Mouse (Mus musculus): ENCODE measurements around the gene Rgs9bp. TPM values are rescaled to one million over a fixed set of nuclear protein-coding genes. Genes with fewer than 3 reads are reported as not detected.

Rgs9bp gene
- polyA plus RNA-seq (2015; fragmentation: Nextera tagmentation; extraction: Ambion mirVana), result 0.07 and 0.08 TPM in 2 replicates

DNA sequence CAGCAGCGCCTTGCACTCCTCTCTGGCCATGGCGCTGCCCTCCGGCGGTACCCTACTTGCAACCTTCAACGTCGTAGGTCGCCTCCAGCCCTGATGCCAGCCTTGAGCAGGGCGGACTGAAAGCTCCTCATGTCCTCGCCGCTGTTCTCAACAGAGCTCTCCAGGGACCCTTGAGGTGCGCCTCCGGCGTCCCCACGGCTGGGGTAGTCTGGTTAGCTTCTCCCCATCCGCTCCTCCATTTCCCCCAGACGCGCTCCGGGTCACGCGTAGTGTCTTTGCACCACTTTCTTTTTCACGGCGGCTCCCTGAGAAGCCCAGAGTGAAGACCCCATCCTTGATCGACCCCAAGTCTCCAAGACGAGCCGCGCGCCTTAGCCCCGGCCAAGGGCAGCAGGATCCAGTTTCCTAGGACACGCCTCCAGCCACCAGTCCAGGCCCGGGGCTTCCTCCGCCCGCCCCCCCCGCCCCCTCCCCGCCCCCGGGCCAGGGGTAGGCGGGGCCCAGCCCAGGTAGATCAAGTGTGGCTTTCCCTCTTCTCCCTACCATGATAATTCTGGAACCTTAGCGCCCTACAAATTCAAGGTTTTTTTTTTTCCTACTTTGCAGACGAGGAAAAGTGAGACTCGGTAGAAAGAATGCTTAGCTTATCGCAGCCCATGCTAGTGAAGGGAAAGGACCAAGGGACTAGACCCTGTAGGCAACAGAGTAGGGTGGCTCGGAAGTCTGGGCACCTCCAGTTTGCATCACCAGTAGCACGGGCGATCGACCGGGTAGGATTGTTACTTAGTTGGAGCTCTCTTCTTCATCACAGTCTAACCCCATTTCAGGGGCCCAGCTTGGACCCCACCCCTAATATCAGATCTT is at the start of gene Rgs9bp:
Gene Rgs9bp, minus strand, starts transcription at position 392 of the 864 bp plus-strand sequence.
- peak; percentile 50 for DNase-seq (ENCODE audit: low spot score)

DNA sequence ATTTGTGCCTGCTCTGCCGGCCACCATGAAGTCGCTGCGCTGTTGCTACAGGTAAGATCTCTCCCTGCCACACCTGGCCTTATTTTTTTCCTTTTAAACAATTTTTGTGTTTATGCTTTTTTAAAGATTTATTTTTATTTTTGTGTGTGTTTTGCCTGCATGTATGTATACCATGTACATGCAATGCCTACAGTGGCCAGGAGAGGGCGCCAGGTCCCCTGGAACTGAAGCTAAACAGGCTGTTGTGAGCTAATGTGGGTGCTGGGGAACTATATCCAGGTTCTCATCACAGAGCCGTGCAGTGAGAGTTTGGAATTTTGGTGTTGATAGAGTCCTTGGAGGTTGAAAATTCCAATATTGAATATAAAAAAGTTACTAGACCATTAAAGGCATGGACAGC is 43.1 kb upstream of the Rgs9bp start:
- peak; percentile 29 for DNase-seq (ENCODE audit: low spot score)

GRCm38 (mm10) chr7:35627371-35627770 is 42.0 kb upstream of the Rgs9bp start:
- no peak for DNase-seq (ENCODE audit: low spot score)

DNA sequence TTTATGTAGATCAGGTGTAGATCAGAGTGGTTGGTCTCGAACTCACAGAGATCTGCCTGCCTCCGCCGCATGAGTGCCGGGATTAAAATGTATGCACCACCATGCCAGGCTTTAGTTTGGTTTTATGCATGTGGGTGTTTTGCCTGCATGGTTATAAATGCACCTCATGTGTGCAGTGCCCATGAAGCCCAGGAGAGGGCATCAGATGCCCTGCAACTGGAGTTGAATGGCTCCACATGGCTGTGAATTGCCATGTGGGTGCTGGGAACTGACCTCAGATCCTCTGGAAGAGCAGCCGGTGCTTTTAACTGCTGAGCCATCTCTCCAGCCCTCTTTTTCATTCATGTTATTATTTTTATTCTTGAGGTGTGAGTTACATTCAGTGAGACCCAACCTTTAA is 40.7 kb upstream of the Rgs9bp start:
- DNase-seq (ENCODE audit: low spot score), result no peak

- DNase-seq (ENCODE audit: low spot score), result no peak
These were observed 37.2 kb upstream of the Rgs9bp start for GRCm38 (mm10) chr7:35622626-35623025.

- DNase-seq (ENCODE audit: low spot score), result no peak
These were observed 32.1 kb upstream of the Rgs9bp start for GRCm38 (mm10) chr7:35617513-35617912.

DNA sequence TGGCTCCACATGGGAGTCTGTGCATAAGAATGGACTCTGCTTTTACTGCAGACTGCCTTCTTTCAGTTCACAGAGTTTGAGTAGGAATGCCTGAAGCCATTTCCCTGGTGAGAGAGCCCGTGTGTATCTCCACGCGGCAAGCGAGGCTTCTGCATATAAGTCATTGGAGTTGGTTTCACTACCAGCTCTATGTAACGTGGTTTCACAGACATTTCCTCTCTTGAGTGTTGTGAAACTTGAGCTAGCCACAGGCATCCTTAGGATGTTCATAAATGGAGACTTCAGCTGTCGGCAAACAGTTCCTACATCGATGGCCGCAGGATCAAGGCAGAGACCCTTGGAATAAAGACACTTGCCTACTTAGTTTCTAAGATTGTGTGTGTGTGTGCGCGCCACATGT is 23.9 kb upstream of the Rgs9bp start:
- DNase-seq (ENCODE audit: low spot score), result no peak

- peak; percentile 27 for DNase-seq (ENCODE audit: low spot score)
These were observed 21.4 kb upstream of the Rgs9bp start for GRCm38 (mm10) chr7:35606816-35607215.

- no peak for DNase-seq (ENCODE audit: low spot score)
These were observed 17.4 kb upstream of the Rgs9bp start for GRCm38 (mm10) chr7:35602766-35603165.

GRCm38 (mm10) chr7:35601106-35601505 is 15.7 kb upstream of the Rgs9bp start:
- DNase-seq (ENCODE audit: low spot score), result no peak

DNA sequence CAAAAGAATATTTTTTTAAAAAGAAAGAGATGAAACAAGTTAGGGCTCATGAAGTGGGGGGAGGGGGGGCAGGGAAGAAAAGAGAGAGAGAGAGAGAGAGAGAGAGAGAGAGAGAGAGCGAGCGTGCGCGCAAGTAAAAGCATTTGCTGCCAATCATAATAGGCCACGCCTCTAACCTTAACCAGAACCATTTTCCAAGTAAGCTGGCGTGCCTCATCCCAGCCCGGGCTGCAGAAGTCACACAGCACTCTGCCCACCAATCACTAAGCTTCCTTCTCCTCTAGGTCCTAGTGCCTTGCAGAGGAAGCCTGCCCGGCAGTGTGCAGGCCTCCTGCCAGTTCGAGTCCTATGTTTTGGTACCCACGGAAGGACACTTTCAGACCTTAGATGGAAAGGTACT is 14.6 kb upstream of the Rgs9bp start:
- no peak for DNase-seq (ENCODE audit: low spot score)

- DNase-seq (ENCODE audit: low spot score), result no peak
These were observed 14.1 kb upstream of the Rgs9bp start for GRCm38 (mm10) chr7:35599492-35599891.

GRCm38 (mm10) chr7:35594311-35594710 is 8.9 kb upstream of the Rgs9bp start:
- DNase-seq (ENCODE audit: low spot score), result no peak

DNA sequence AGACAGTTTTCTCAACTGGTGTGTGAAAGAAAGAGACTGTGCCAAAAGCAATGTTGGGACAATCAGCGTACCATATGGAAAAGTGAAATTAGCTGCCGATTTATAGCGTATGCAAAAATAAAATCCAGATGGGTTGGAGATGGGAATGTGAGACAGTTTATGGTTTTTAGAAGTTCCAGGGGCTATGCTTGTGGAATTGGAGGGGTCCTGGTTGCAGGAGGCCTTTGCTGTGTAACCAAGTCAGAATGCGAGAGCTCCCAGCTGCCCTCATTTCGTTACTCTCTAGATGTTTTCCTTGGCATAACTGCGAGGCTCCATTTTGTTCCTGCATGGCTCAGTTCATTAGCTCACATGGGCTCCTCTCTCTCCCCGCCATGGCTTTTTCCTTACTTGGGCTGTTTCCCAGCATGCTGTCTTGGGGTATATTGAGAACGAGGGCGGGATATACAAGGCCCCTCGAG is 5.4 kb upstream of the Rgs9bp start:
- DNase-seq (ENCODE audit: low spot score), result no peak

DNA sequence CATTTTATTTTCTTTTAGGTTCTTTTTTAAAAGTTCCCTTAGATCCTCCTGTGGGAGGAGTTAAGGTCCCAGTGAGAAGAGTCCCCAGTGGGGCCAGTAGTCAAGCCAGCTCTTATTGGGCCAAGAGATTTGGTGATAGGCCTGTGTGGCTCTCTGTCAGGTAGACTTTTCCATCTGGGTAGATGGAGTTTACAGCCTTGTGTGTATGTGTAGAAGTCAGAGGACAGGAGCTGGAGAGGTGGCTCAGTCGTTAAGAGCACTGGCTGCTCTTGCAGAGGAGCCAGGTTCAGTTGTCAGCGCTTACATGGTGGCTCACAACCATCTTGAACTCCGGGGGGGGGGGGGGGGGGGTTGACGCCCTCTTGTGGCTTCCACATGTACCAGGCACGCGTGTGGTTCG is 4.1 kb upstream of the Rgs9bp start:
- DNase-seq (ENCODE audit: low spot score), result no peak

DNA sequence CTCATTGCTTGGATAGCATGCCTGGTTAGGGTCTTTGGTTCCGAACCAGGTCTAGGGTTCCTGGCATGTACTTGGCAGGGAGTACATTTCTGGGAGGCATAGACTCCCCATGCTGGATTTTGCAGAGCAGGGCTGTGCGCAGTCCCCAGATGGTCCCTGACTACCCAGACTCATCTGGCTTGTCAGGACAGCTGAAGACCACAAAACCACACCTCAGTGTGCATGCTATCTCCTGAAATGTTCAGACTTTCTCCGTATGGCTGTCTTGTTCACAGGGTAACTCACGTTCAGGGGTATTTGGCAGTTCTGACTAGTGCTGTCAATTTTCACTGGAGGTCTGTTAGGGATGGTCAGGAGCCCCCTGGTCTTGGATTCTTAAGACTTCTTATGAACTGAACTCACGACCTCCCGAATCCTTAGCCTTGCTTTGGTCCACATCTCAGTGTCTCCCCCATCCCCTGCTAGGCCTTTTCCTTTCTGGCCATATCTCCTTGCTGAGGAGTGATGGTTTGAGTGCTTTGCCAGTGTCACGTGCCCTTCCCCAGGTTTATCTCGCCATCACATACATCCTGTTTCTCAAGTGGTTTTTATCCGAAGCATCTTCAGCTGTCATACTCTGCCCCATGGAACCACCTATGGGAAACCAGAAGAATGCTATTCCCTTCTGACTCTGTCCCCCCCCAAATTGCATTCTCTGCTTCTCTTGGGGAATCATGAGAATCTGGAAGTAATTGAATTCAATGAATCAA is 3.5 kb upstream of the Rgs9bp start:
- peak; percentile 48 for DNase-seq (ENCODE audit: low spot score)

DNA sequence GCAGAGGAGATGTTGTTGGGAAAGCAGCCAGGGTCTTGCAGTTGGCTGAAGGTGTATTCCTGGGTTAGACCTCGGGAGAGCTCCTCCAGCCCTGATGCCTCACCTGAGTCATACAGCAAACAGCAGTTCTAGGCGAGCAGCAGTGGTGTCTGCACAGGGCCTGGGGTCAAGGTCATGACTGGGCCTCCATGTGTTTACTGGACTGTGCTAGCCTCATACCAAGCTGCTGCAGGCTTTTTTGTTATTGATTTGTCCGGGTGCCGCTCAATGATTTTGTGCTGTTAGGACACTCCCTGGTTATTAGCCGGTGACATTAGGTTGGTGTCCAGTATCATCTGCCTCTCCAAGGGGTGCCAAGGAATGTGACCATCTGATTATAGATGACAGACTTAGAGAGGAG is 2.3 kb upstream of the Rgs9bp start:
- DNase-seq (ENCODE audit: low spot score), result no peak

GRCm38 (mm10) chr7:35586906-35587445 is 1.6 kb upstream of the Rgs9bp start:
- DNase-seq (ENCODE audit: low spot score), result no peak

DNA sequence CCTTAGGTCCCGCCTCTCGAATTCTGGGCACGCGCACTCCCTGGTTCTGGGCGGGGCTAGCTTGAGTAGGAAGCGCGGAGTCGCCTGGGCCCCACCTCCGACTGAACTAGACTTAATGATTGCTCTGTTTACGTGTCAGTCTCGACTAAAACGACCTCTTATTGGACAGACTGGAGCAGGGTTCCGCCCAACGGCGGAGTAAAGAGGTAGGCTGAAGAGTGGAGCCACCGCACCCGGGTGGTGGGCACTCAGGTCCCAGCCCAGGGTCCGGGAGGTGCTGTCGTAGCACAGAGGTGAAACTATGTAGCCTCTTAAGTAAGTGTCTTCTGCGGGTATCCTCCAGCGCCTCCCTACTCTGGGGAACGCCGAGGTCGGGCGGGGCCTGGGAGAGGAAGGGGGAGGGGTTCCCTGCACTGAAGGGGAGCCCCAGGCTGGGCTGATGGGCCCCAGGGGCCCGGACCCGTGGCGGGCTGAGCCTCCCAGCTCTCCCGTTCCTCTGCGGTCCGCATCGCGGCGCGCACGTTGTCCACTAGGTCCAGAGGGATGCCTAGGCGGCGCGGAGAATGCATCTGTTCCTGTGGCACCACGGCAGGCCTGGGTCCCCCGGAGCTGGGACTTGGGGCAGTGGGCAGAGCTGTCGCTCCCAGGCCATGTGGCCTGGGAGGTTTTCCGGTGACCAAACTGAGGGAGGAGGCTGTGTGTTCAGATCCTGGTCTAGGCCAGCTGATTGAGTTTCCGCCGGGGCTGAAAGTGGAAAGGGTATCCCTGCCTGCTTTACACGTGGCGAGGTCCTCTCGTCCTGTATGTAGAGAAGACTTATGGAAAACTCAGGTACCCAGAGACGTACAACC is 898 bp upstream of the Rgs9bp start, which contains the start of gene Ankrd27:
Gene Ankrd27, plus strand, starts transcription at position 190 of the 851 bp plus-strand sequence.
- DNase-seq (ENCODE audit: low spot score), result peak; percentile 95

GRCm38 (mm10) chr7:35584786-35585190 is 594 bp downstream of the Rgs9bp start:
- DNase-seq (ENCODE audit: low spot score), result peak; percentile 45
